Mouse (Mus musculus) regulatory T cell (primary cell): ENCODE measurements around the gene Trub2.

ENCODE experiments used
- in situ Hi-C: fragments of 300-600 bp; cut with MboI, MseI; formaldehyde crosslinking; loops from one replicate; pipeline ENCODE4 v1.15.1; 2025; ENCODE audit warnings: high pct_unique_total_duplicates

The Trub2 gene

DNA sequence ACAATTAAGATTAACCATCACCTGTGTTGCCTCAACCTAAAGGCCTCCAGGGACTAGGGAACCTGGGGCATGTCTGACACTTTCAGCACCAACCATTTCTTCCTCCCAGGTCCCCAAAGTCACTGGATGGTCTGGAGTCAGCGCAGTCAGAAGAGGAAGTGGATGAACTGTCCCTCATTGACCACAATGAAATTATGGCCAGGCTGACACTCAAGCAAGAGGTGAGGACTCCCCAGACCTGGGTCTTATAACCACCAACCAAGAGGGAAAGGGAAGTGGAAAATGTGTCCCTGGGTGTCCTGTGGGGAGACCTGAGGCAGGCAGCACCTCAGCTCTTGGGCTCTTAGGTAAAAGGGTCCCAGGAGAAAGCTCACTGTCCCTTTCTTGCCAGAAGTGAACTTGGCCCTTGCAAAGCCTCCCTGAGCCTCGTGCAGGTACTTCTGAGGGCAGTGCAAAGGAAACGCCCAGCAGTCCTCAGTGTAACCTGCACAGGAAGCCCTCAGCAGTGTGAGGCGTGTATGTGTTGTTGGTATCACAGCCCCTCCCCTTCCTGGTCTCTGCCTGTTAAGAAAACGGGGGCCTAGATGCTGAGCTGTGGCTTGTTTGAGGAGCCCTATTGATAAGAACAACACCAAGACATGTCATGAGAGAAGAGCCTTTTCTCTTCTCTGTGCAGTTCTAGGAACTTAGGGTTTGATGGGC, 63.5 kb downstream of the Trub2 start:
- in situ Hi-C loops = no loop called here

DNA sequence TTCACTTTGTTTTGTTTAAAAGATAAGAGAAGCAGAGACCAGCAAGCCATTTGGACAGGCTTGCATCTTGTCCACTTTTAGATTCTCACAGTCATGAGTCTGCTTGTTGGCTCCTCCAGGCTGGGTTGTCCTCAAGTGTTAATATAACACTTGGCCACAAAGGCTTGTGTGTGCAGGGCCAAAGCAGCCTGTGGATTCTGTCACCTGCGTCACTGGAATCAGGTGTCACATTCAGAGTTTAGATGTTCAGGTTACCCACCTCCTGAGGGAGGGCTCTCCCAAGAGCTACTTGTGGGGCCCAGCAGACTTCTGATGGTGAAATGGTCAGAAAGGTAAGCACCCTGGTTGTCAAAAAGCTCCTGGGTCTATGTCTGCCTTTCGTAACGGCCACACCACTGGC, 65.2 kb downstream of the Trub2 start:
- in situ Hi-C loops = no loop called here

DNA sequence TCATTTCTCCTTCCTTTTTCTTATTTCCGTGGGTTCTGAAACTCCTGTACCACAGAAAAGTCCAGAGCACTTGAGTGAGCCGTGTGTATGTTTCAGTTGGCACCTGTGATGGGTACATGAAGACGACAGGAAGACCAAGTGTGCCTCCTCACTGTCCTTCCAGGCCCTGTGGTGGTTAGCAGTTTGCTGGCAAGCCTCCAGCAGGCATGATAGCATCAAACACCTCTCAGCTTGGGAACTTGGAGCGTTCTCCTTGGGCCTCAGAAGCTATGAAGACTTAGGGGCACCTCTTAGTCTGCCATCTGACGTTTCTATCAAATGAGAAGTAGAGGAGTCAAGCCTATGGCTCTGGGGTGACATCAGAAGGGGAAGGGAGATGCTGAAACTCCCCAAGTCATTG, 69.7 kb downstream of the Trub2 start:
- in situ Hi-C loops = no loop called here

DNA sequence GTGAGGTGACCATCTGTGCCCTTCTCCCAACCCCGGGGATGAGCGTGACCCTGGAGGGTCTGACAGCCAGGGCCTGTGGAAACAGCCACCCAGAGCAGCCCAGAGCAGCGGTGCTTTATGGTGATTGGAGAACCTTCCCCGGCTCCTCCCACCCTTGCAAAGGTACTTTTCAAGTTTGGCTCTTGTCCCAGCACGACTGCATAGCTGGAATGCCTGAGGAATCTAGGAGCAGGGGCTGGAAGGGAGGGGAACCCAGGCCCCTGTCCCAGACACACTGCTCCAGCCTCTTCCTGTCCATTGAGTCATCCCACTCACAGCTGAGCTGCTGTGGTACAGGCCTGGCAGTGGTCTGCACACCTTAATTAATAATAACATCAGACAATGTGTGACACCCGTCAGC, 71.6 kb downstream of the Trub2 start:
- in situ Hi-C loops = no loop called here

DNA sequence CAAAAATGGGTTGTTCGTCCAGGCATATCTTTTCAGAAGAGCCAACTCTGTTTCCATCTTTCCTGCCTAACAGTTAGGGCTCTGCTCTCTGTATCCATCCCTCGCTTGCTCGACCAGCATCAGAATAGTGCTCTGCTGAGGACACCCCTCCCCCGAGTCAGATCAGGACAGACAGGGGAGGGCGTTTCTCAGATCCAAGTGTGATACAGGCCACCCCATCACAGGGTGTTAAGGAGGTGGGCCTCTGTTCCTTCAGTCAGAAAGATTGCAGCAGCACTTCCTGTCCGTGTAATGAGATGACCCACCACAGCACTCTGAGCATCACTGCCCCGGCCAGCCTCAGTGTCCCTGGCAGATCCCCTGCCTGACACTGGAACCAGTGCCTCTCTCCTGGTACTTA, 72.2 kb downstream of the Trub2 start:
- in situ Hi-C loops = no loop called here

DNA sequence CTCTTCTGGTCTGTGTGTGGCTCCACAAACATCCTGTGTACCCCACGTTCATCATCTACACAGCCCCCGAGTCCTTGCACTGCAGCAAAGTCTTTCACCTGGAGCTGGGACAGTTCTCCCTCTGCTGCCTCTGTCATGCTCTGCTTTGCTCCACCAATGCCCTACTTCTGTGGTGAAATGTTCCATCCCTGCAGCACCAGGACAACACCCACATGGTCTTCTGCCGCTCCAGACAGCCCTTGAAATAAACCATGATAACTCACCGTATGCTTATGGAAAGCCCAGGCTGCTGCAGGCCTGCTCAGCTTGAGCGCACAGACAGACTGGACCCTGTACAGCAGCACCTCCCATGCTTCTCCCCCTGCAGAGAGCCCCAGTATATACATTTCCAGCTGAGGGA, 74.2 kb downstream of the Trub2 start:
- in situ Hi-C loops = no loop called here

DNA sequence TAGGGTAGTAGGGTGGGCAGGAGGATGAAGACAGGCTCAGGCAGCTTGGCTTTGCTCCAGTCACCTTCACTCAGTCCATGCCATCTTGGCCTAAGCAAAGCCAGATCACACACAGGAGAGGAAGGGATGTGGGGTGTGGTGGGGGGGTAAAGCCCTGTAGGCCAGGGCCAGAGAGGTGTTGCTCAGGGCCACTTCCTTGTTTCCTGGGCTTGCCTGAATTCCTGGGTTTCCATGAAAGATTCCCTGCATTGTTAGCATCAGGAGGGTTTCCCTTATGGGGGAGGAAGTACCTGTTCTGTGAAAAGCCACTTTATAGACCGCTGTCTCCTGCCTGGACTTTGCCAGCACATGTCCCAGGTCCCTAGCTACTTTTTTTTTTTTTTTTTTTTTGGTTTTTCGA, 74.8 kb downstream of the Trub2 start:
- in situ Hi-C loops = no loop called here

DNA sequence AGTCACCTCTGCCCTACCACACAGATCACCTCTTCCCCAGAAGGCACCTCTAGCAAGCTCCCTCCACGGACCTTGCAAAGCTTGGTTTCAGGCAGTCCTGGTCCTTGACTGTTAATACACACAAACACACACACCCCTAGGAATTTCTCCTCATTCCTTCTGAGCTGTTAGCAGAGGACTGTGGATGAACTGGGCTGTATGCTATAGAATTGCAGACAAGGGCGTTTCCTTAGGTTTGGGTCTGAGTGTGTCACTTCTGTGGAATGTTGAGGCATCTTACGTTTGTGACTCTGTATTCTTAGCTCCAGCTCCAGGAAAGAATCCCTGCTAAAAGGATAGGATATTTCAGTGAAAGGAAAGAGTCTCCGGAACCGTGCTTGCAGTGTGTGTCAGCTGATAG, 76.4 kb downstream of the Trub2 start:
- in situ Hi-C loops = no loop called here
